Mouse (Mus musculus) small intestine, adult 2 months (tissue): ENCODE data around the gene Sp2. TPM values are rescaled to one million over a fixed set of nuclear protein-coding genes. Genes with fewer than 3 reads are reported as not detected.

Source experiments
- H3K27ac ChIP-seq: fragments of 200-500 bp; 2 replicates; pipeline ENCODE4 v1.5.1; 2012; ENCODE audit warnings: low read depth, low read length, control low read depth, inconsistent platforms; ENCODE audit not compliant: insufficient read depth
- H3K27me3 ChIP-seq: fragments of 200-500 bp; 2 replicates; pipeline ENCODE4 v1.6.1; 2012; ENCODE audit warnings: mild to moderate bottlenecking, moderate library complexity, low read length, inconsistent platforms; ENCODE audit not compliant: control insufficient read depth, insufficient read depth
- H3K36me3 ChIP-seq: fragments of 200-500 bp; 2 replicates; pipeline ENCODE4 v1.6.1; 2012; ENCODE audit warnings: mild to moderate bottlenecking, low read length, control low read depth, inconsistent platforms; ENCODE audit not compliant: control insufficient read depth, insufficient read depth
- H3K4me1 ChIP-seq: fragments of 200-500 bp; 2 replicates; pipeline ENCODE4 v1.6.1; 2012; ENCODE audit warnings: low read length, inconsistent platforms, mixed read lengths; ENCODE audit not compliant: control insufficient read depth, insufficient read depth, insufficient read length
- H3K4me3 ChIP-seq: fragments of 200-500 bp; 2 replicates; pipeline ENCODE4 v1.5.1; 2012; ENCODE audit warnings: low read depth, mild to moderate bottlenecking, control low read depth, inconsistent platforms, low read length, moderate library complexity
- CTCF ChIP-seq: fragments of 200-500 bp; IDR thresholded peaks from 2 replicates; pipeline ENCODE4 v1.5.1; 2012; ENCODE audit warnings: low read depth, mild to moderate bottlenecking, control low read depth, inconsistent platforms, low read length, moderate library complexity, mixed read lengths; ENCODE audit not compliant: insufficient replicate concordance, insufficient read length; ENCODE audit errors: extremely low read depth
- POLR2A ChIP-seq: fragments of 200-500 bp; IDR thresholded peaks from 2 replicates; pipeline ENCODE4 v1.6.1; 2012; ENCODE audit warnings: low read depth, mild to moderate bottlenecking, control low read depth, inconsistent platforms, low read length, moderate library complexity
- WGBS: fragments of 180-500 bp; shearing (Covaris S2); methylation state at CpG from one replicate; pipeline ENCODE4 v1.1.7; 2018; 5-methylcytosine and 5-hydroxymethylcytosine counted together
- polyA plus RNA-seq: library from polyadenylated mRNA; depleted of rRNA; stranded (reverse); fragments of >200 nt; gene quantifications from 2 replicates; pipeline ENCODE4 v1.2.3, GENCODE M21; 2012

Sp2 gene
- polyA plus RNA-seq, 1 experiment = 20.1 TPM

DNA sequence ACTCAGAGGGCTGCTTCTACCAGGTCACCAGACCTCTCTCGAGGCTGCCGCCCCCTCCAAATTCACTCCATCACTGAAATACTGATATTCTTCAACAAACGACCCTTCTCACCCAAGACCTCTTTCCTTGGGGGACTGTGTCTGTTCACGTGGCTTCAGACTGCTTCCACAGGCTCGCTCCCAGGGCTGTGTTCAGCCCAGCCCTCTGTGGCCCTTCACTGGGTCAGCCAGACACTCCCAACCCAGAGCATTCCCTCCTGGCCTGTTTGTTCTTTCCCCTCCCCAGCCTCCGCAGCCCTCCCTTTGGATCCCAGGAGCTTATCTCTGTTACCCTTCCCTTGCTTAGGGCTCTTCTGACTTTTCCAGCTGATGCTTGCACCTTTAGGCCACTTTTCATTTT is 14.3 kb downstream of the Sp2 start:
- no peak for TF ChIP-seq POLR2A
- TF ChIP-seq CTCF = no peak

DNA sequence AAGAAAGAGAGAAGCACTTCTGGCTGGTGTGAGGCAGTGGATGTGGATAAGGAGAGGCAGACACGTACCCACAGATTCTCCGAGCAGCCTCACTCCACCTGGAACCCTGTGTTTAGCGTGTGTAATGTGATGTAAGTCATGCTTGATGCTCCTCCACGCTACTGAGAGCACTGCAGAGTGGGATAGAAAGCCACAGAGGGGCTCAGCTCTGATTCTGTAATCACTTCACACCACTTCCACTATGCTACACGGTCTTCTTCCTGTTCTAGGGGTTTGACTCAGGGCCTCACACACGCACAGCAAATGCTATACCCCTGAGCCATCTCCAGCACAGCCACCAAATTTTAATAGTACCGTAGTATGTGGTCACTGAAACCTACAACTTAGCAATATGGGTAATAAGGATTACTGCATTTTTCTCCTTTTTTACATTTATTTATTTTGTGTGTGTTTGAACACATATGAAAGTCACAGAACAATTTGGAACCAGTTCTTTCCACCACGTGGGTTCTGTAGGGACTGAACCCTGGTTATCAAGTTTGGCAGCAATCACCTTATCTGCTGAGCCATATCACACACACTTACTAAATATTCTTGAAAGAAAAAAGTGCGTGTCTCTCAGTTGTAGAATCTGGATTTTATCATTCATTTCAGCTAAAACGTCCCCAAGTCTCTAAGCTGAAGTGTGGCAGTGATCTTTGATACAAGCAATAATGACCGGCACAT is 15.1 kb downstream of the Sp2 start:
- 36% methylated on average over 11 of the region's 11 CpGs for WGBS
- TF ChIP-seq CTCF (no peak), POLR2A (no peak)
- H3K27me3 ChIP-seq = no peaks in the 10 kb centered on the region
- peak overlapping the region; percentile 34 for H3K4me3 ChIP-seq
- peaks cover 20% of the 10 kb centered on the region; the same call in 1 of the 2 replicates for H3K4me1 ChIP-seq
- peaks cover 5% of the 10 kb centered on the region for H3K36me3 ChIP-seq
- peak overlapping the region; percentile 96 for H3K27ac ChIP-seq

More for the DNA sequence above, 14.3 kb downstream of the Sp2 start:
- Histone ChIP-seq H3K4me1 (peaks cover 20% of the 10 kb centered on the region; the same call in 1 of the 2 replicates), H3K36me3 (no peaks in the 10 kb centered on the region; the same call in 1 of the 2 replicates), H3K4me3 (no peak overlapping the region), H3K27me3 (no peaks in the 10 kb centered on the region), H3K27ac (peak overlapping the region; percentile 96; the same call in 1 of the 2 replicates)
- WGBS = 51% methylated on average over 6 of the region's 6 CpGs

DNA sequence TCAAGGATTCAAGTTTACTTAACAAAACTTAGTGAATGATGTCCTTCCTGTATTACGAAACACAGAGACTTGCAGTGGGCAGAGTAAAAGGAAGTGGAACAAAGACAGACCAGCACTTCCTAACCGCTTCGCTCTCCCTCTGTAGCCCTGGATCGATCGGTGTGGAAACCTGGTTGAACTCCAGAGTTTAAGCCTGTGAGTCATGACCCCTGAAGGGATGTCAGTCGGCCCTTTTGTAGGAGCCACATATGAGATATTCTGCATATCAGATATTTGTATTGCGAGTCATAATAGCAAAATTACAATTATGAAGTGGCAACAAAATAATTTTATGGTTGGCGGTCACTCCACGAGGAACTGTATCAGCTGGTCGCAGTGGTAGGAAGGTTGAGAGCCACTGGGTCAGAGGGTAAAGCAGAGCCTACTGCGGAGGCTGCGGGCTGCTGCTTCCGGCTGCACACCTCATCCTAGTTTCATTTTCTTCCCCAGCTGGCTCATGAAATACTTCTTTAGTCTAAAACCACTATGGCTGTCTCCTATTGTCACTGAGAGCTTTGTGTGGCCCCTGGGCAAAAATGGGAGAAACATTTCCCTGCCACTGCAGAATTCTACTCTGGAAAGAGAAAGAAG is 15.7 kb downstream of the Sp2 start:
- peak overlapping the region; percentile 34 for H3K4me3 ChIP-seq
- 26% methylated on average over 13 of the region's 13 CpGs for WGBS

DNA sequence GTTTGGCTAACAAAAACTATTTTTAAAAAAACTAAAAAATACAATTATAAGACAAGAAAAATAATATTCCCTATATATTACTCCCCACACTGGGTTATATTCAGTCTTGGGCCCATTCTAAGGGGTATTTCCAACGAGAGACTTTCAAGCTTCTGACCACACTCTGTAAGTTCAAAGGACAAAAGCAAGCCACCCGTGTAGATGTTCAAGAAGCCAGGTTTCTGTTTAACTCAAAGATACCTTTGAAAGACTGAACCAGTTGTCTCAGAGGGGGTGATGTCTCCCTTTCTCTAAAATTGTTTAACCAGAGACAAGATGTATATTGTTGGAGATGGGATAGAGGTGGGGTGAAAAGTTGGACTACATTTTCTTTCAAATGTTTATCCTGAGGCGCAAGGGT is 16.6 kb downstream of the Sp2 start:
- Histone ChIP-seq H3K27me3 (no peaks in the 10 kb centered on the region), H3K27ac (no peak overlapping the region), H3K4me3 (no peak overlapping the region), H3K4me1 (peaks cover 18% of the 10 kb centered on the region; the same call in 1 of the 2 replicates), H3K36me3 (peaks cover 18% of the 10 kb centered on the region)
- WGBS = 68% methylated on average over 3 of the region's 3 CpGs
- TF ChIP-seq CTCF (no peak), POLR2A (no peak)

More for the DNA sequence above, 15.7 kb downstream of the Sp2 start:
- Histone ChIP-seq H3K27me3 (no peaks in the 10 kb centered on the region), H3K27ac (peak overlapping the region; percentile 96), H3K4me1 (peaks cover 20% of the 10 kb centered on the region; the same call in 1 of the 2 replicates), H3K36me3 (peaks cover 11% of the 10 kb centered on the region)
- no peak for TF ChIP-seq POLR2A
- TF ChIP-seq CTCF = no peak

DNA sequence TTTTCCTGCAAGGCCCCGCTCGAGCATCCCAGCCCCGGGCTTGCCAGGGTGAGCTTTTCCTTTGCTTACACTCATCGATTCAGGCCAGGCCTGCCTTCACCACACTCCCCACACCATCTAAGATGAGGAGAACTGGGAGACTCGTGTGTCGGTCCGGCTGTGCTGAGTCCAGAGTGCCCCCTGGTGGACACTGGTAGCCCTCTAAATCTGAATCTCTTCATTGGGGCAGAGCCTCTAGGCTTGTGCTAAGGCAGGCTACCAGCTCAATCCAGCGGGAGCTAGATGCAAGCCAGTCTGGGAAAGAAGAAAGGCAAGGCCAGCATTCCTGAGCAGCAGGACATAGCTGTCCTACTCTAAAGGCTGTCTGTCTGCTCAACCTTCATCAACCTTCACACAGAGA is 19.2 kb downstream of the Sp2 start:
- H3K27me3 ChIP-seq = no peaks in the 10 kb centered on the region
- no peak overlapping the region for H3K27ac ChIP-seq
- TF ChIP-seq POLR2A (no peak), CTCF (peak; percentile 94)
- peaks cover 10% of the 10 kb centered on the region; the same call in 1 of the 2 replicates for H3K4me1 ChIP-seq
- H3K4me3 ChIP-seq = no peak overlapping the region
- H3K36me3 ChIP-seq = peaks cover 36% of the 10 kb centered on the region
- WGBS = 15% methylated on average over 8 of the region's 8 CpGs

DNA sequence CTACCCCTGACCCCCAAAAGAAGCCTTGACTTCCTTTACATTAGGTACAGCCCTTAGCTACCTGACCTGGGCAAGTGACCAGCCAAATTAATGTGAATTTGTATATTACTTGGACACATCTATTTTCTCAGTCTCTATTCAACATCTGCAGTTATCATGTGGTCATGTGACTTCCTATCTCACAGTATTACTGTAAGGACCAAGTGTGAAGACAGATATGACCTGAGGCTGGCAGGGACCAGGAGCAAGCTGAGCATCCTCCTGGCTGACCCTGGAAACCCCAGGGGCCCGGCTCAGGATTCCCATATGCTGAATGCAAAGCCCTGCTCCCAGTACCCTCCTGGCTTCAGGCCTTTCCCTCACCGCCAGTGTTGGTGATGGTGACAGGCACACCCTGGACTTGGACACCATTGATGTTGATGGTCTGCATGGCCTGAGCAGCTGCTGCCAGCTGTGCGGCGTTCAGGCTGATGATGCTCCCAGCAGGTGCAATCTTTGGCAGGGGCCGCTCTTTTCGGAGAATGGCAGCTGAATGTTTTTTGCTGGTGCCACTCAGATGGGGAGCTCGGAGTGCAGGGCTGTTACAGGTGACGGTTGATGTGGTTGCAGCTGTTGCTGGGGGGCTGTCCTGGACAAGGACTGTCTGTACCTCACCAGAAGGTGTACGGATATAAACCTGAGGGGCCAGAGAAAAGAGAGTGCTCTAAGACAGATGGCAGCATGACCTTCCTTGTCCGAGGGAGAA is 25.5 kb downstream of the Sp2 start:
- Histone ChIP-seq H3K27me3 (no peaks in the 10 kb centered on the region), H3K4me1 (peaks cover 13% of the 10 kb centered on the region), H3K4me3 (no peak overlapping the region), H3K36me3 (peaks cover 67% of the 10 kb centered on the region), H3K27ac (no peak overlapping the region)
- TF ChIP-seq POLR2A = no peak
- no peak for TF ChIP-seq CTCF
- 92% methylated on average over 10 of the region's 10 CpGs for WGBS

DNA sequence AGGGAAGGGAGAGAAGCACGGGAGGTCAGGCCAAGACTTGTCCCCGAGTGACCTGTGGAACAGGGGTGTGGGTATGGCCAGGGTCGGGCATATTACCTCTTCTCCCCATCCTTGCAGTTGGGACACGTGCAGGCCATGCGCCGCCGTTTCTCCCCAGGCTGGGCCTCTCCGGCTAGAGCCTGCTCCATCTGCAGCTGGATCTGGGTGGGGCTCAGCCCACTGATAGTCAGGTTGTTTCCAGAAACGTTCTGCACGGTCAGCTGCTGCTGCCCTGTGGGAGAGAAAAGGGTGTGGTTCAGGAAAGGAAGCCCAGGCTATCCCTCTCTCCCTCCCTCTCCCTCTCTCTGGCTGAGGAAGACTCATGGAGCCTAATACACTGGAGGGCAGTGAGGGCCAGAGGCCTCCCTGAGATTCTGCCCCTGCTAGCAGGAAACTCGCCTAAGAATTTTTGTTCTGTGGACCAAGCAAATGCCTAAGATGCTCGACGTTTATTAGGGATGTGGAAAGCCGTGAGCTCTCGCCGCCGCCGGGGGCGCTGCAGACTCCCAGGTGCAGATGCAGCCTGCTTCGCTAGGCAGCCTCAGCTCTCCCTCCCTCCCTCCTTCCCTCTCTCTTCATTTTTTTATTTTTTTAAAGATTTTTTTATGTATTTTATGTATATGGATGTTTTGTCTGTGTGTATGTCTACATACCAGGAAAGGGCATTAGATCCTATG is 26.6 kb downstream of the Sp2 start:
- no peaks in the 10 kb centered on the region for H3K27me3 ChIP-seq
- peaks cover 13% of the 10 kb centered on the region for H3K4me1 ChIP-seq
- H3K27ac ChIP-seq = no peak overlapping the region
- 42% methylated on average over 20 of the region's 20 CpGs for WGBS
- H3K4me3 ChIP-seq = no peak overlapping the region
- H3K36me3 ChIP-seq = peaks cover 68% of the 10 kb centered on the region
- no peak for TF ChIP-seq POLR2A
- TF ChIP-seq CTCF = 0 out of 2 replicates have a peak, but pooled peaks have one; percentile 8
